Mouse (Mus musculus) C2C12 (cell line): ENCODE results near the gene Armc9. TPM values are rescaled to one million over a fixed set of nuclear protein-coding genes. Genes with fewer than 3 reads are reported as not detected.

Experiments
- H3K27me3 ChIP-seq: one replicate; pipeline ENCODE4 v1.6.1; 2011; ENCODE audit not compliant: control insufficient read depth, insufficient read depth, insufficient read length
- H3K36me3 ChIP-seq: one replicate; pipeline ENCODE4 v1.6.1; 2011; ENCODE audit not compliant: control insufficient read depth, insufficient read depth
- H3K4me3 ChIP-seq: one replicate; pipeline ENCODE4 v1.5.1; 2011; ENCODE audit warnings: mild to moderate bottlenecking, control low read depth; ENCODE audit not compliant: poor library complexity, insufficient read depth, severe bottlenecking
- H3K79me2 ChIP-seq: one replicate; pipeline ENCODE4 v1.6.1; 2011; ENCODE audit not compliant: control insufficient read depth, insufficient read depth
- H3K79me3 ChIP-seq: one replicate; pipeline ENCODE4 v1.6.1; 2011; ENCODE audit warnings: low read depth, control low read depth
- H3ac ChIP-seq: one replicate; pipeline ENCODE3; 2011; ENCODE audit warnings: low read depth; ENCODE audit not compliant: control insufficient read depth, insufficient read length
- CEBPB ChIP-seq: IDR thresholded peaks from one replicate; pipeline ENCODE4 v1.6.1; 2011; ENCODE audit warnings: low read depth, mild to moderate bottlenecking, control low read depth, moderate library complexity
- CTCF ChIP-seq: IDR thresholded peaks from one replicate; pipeline ENCODE4 v1.5.1; 2011; ENCODE audit not compliant: control insufficient read depth, insufficient read depth, insufficient read length
- FOSL1 ChIP-seq: IDR thresholded peaks from one replicate; pipeline ENCODE4 v1.8.0; 2011; ENCODE audit warnings: mild to moderate bottlenecking, low read length; ENCODE audit not compliant: poor library complexity, insufficient read depth, severe bottlenecking
- MAX ChIP-seq: IDR thresholded peaks from one replicate; pipeline ENCODE4 v1.6.1; 2011; ENCODE audit warnings: mild to moderate bottlenecking, control low read depth
- MYOD1 ChIP-seq: IDR thresholded peaks from one replicate; pipeline ENCODE4 v1.6.1; 2011; ENCODE audit warnings: low read depth; ENCODE audit not compliant: control insufficient read depth, insufficient read length
- MYOG ChIP-seq: IDR thresholded peaks from one replicate; pipeline ENCODE4 v1.6.1; 2011; ENCODE audit not compliant: control insufficient read depth, insufficient read length; ENCODE audit errors: extremely low read depth
- USF1 ChIP-seq: IDR thresholded peaks from one replicate; pipeline ENCODE4 v1.6.1; 2011; ENCODE audit warnings: low read depth, mild to moderate bottlenecking, control low read depth, moderate library complexity
- polyA plus RNA-seq: library from polyadenylated mRNA; unstranded; fragments of >200 nt; fragmentation: generic; extraction: Trizol; gene quantifications from one replicate; pipeline ENCODE4 v1.2.1, GENCODE M21; 2012; ENCODE audit warnings: missing spikeins

Armc9 gene
- polyA plus RNA-seq, 1 experiment, result 5.6 TPM

- no peak overlapping the region for H3K4me3 ChIP-seq
- H3K27me3 ChIP-seq, result no peaks in the 10 kb centered on the region
- no peak overlapping the region for H3ac ChIP-seq
- H3K79me2 ChIP-seq, result no peaks in the 10 kb centered on the region
- TF ChIP-seq MYOD1, result peak; percentile 34
- no peak for TF ChIP-seq MAX
- H3K36me3 ChIP-seq, result no peaks in the 10 kb centered on the region
- no peaks in the 10 kb centered on the region for H3K79me3 ChIP-seq
These were observed 146.2 kb downstream of the Armc9 start for GRCm38 (mm10) chr1:86300731-86301130.

GRCm38 (mm10) chr1:86301221-86302091, 146.9 kb downstream of the Armc9 start:
- Histone ChIP-seq H3K79me2 (no peaks in the 10 kb centered on the region), H3K27me3 (no peaks in the 10 kb centered on the region), H3ac (no peak overlapping the region), H3K4me3 (no peak overlapping the region), H3K36me3 (no peaks in the 10 kb centered on the region), H3K79me3 (no peaks in the 10 kb centered on the region)
- TF ChIP-seq CTCF (peak; percentile 44), MAX (no peak)

- Histone ChIP-seq H3K79me3 (no peaks in the 10 kb centered on the region), H3ac (no peak within 1 kb of the TSS), H3K27me3 (no peaks in the 10 kb centered on the region), H3K36me3 (no peaks in the 10 kb centered on the region), H3K4me3 (no peak within 1 kb of the TSS), H3K79me2 (no peaks in the 10 kb centered on the region)
- TF ChIP-seq CEBPB, result no peak
- no peak for TF ChIP-seq MYOG
- TF ChIP-seq CTCF, result no peak
- TF ChIP-seq FOSL1, result no peak
- TF ChIP-seq MYOD1, result no peak
- no peak for TF ChIP-seq USF1
- TF ChIP-seq MAX, result no peak
These were observed 148.0 kb downstream of the Armc9 start, which contains the start of gene B3gnt7 for GRCm38 (mm10) chr1:86302532-86302931. TSS of gene B3gnt7 (plus strand) at chr1:86302832.

- Histone ChIP-seq H3K79me3 (no peaks in the 10 kb centered on the region), H3K79me2 (no peaks in the 10 kb centered on the region), H3ac (no peak overlapping the region), H3K4me3 (no peak overlapping the region), H3K36me3 (no peaks in the 10 kb centered on the region), H3K27me3 (no peaks in the 10 kb centered on the region)
- TF ChIP-seq MYOD1, result no peak
- no peak for TF ChIP-seq USF1
- TF ChIP-seq CEBPB, result no peak
- no peak for TF ChIP-seq FOSL1
- no peak for TF ChIP-seq MAX
- no peak for TF ChIP-seq MYOG
- TF ChIP-seq CTCF, result no peak
These were observed 148.7 kb downstream of the Armc9 start for GRCm38 (mm10) chr1:86303063-86303872.

GRCm38 (mm10) chr1:86303873-86304250, 149.3 kb downstream of the Armc9 start:
- no peaks in the 10 kb centered on the region for H3K79me3 ChIP-seq

More at GRCm38 (mm10) chr1:86303873-86304250, 149.3 kb downstream of the Armc9 start:
- Histone ChIP-seq H3K36me3 (no peaks in the 10 kb centered on the region), H3K79me2 (no peaks in the 10 kb centered on the region), H3K27me3 (no peaks in the 10 kb centered on the region), H3K4me3 (no peak overlapping the region), H3ac (no peak overlapping the region)
- TF ChIP-seq CEBPB, result no peak
- no peak for TF ChIP-seq MAX
- no peak for TF ChIP-seq USF1
- TF ChIP-seq CTCF, result no peak
- no peak for TF ChIP-seq MYOD1
- TF ChIP-seq MYOG, result no peak
- no peak for TF ChIP-seq FOSL1
